Mouse (Mus musculus): ENCODE measurements around the gene Ispd.

Ispd gene

DNA sequence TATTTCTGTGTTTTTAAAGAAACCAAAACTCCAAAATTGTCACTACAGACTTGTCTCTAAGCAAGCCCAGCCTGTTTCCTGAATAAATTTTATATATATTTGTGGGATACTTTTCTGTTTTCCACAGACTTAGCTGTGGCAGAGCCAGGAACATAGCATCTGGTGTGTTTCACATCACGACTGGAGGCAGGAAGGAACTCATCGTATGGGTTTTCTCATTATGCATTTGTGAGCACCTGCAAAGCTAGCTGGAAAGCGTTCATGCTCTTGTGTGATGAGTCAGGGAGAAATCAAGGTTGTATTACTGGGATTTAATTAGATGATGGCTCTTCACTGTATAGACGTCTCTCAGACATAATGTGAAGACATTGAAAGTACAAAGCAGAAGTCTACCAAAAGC, 90.2 kb downstream of the Ispd start:
- DNase-seq = no peak

GRCm38 (mm10) chr12:36474171-36474570, 92.9 kb downstream of the Ispd start:
- DNase-seq = no peak

DNA sequence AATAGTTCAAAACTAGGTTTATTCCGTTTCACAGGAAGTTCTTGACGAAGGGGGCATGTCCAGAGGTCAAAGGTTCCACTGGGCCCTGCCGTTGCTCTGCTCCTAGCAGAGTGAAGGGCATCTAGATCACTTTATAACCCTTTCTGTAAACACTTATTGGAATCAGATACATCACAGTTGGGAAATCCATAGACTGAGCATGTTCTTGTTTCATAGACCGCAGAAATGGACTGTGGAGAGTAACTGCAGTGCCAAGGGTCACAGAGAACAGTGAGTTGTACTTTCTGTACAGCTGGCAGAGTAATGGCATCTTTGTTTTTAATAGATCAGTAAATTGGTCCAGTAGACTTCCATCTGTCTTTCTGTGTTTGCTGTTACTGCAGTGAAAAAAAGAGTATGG, 94.0 kb downstream of the Ispd start:
- no peak for DNase-seq

GRCm38 (mm10) chr12:36476476-36476875, 95.2 kb downstream of the Ispd start:
- DNase-seq = peak; percentile 39

GRCm38 (mm10) chr12:36477501-36477900, 96.3 kb downstream of the Ispd start:
- no peak for DNase-seq

GRCm38 (mm10) chr12:36477926-36478325, 96.7 kb downstream of the Ispd start:
- no peak for DNase-seq

- DNase-seq = no peak
Observed at GRCm38 (mm10) chr12:36481742-36482141, 100.5 kb downstream of the Ispd start.

DNA sequence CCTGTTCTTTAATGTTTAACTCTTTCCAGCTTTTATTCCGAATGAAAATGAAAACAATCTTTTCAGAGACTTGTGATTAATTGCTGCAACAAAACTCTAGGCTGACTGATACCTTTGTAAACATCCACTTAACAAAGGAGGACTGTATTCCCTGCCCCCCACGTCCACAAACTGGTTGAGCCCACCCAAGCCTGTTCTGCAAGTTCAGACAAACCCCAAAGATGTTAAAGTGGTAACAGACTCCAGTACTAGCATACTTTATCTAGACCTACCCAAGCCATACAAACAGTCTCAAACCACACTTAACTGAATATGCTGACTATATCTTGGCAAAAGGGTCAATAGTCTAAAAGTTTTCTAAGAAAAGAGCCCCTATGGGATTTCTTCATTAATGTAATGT, 102.1 kb downstream of the Ispd start:
- DNase-seq = peak; percentile 46

DNA sequence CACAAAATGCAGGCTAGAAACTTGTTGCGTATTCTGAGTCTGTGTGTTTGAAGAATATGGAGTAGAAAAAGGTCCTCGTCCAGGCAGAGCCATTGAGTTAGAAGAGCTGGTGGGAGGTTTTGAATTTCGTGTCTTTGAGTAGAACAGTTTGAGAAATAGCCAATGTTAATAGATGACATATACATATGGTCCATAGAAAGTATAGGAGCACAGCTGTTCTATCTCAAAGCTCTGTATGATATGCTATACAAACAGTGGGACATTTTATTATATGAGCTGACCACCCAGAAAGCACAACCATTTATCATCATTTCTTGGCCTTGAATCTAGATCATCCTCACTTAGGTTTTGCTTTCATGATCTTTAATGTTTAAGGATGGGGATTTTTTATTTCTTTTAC, 116.3 kb downstream of the Ispd start:
- no peak for DNase-seq

DNA sequence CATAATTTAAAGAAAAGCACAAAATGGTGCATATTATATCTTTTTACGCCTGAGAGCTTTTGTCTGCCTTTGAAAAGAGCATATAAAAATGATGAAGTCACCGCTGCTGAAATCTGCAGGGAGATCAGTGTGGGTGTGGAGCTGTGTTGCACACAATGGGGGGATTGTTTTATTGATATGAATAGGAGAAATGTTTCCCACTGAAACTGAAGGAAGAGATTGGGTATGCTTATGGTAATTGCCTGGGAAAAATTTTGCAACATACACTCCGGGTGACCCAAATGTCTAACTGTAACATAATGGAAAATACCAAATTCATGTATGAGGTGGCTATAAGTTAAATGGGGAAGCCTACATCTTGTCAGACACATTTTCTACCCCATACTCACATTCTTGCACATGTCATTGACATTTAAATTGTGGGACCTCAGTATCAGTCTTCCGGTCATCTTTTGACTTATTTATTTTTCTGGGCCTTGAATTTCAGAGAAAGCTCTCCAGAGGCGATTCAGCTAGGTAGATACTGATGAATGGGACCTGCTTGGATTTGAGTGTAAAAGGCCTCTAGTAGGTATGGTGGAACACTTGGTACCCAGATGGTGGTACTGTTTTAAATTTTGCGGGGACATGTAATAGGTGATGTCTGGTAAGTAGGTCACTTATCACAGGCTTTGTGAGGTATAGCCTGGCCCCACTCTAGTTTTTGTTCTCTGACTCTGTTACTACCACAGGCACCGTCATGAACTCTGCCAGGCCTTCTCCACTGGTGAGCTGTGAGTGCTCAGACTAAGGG, 126.1 kb downstream of the Ispd start:
- DNase-seq = no peak

DNA sequence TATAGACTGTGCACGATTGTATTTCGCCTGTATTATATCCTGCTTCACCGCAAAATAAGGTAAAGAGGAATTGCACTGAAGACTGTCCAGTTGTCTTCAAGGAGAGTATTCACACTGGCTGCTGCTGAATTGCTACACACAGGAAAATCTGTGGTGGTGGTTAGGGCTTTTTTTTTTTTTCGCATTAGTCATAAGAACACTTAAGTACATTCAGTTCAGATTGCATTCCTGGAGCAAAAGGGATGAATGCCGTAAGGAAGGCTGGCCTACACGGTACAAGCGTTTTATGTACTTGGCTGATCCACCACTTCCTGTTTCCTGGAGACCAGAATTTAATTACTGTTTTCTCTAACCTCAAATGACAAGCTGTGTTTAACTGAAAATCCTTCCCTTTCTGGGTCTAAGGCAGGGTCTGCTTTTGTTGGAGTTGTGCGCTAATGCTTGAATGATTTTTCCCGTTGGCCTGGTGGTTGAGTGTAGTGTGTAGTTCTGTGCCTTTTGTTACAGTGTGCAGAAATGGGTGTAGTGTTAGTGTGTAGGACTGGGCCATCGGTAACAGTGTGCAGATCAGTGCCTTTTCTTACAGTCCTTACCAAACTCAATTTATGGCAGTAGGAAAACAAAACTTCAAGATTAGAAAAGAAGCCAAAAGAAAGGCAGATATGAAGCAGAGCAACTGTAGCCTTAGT, 128.8 kb downstream of the Ispd start:
- DNase-seq = no peak

GRCm38 (mm10) chr12:36521774-36522173, 140.5 kb downstream of the Ispd start:
- DNase-seq = no peak

DNA sequence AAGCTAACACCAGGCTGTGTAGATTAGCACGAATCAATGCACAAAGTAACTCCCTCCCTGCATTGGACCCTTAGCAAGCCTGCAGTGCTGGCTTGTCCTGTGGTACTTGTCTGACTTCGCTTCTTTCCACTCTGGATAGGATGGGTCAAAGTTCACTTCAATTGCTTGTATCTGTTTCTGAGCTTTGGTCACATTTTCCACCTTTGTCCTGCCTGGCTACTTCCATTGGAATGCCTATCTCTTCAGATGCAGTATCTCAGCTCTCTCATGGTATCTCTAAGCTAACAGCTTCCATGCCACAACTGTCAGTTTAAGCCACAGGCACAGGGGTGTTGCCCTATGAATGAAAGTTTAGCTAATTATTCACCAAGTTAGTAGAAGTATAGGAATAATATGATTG, 142.3 kb downstream of the Ispd start:
- no peak for DNase-seq

GRCm38 (mm10) chr12:36530920-36531319, 149.7 kb downstream of the Ispd start:
- no peak for DNase-seq

DNA sequence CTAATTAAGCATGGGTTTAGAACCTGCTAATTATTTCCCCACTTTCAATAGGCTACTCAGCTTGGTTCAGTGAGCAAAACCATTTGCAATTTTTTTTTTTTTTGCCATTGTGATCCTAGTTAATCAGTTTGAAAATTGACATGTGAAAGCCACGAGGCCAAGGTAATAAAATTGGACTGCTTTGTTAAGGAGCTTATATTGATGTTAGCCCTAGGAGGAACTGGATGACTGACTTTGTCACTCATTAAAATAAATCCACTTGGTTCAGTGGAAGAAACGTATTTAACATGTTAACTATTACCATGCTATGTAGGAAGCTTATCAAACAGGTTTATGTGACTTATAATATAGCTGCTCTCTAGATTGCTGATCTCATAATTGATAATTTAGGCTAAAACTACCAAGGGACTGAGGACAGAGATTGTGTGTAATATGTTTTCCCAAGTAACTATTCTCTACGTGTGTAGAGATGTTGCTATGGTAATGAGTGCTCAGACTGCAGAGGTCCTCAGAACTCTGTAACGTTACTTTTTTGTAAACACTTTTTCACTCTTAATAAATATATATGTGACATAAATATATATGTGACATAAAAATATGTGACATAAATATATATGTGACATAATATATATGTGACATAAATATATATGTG, 150.3 kb downstream of the Ispd start:
- no peak for DNase-seq

GRCm38 (mm10) chr12:36532525-36532924, 151.3 kb downstream of the Ispd start:
- no peak for DNase-seq

GRCm38 (mm10) chr12:36533160-36533900, 152.1 kb downstream of the Ispd start:
- no peak for DNase-seq

GRCm38 (mm10) chr12:36534589-36534988, 153.3 kb downstream of the Ispd start:
- no peak for DNase-seq

DNA sequence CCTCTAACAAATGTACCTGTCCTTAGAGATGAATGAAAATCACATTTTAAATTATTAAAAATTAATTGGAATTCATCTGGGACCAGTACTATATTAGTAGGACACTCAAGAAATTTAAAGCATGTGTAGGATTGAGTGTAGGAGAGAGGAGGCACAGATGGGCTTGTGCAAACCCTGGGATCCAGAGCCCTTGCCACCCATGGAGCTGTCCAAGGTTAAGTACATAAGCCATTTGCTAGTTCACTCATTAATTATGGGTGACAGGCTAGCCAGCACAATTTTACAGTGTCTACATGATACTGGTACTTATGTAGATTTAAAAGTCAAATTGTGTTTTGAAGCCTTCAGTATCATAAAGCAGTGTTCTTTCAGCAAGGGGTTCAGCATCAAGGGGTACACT, 164.1 kb downstream of the Ispd start:
- DNase-seq = peak; percentile 39

DNA sequence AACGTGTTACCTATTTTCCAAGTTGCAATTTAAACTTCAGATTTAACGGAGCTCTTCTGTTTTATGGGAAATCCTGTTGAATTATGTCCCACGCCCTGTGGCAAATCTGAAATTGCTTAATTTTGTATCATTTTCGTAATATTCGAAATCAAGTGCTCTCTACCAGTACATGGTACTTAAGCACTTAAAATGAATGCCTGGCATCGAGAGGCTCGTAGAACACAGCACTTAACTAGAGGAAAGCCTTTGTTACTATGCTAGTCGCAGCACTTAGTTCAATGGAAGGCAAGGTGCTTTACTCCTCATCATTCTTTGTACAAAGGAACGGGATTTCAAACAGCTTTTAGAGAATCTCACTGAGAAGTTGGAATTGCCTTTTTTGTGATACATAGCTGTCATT, 168.2 kb downstream of the Ispd start:
- DNase-seq = no peak

DNA sequence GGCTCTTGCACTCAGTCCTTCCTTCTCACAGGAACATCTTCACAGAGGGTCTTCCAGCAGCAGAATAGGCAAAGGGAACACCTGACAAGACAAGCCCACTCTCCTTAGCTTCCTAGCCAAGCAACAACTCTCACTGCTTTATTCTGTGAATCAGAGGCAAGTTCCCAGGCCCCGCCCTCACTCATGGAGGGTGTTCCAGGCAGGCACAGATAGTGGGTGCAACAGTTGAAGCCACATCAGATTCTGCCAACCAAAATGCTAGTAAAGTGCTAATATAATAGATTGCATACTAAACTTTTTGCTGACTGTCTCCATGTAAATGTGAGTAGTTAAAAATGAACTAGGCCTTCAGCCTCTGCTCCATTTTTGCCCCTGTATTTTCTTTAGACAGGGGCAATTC, 173.4 kb downstream of the Ispd start:
- no peak for DNase-seq

DNA sequence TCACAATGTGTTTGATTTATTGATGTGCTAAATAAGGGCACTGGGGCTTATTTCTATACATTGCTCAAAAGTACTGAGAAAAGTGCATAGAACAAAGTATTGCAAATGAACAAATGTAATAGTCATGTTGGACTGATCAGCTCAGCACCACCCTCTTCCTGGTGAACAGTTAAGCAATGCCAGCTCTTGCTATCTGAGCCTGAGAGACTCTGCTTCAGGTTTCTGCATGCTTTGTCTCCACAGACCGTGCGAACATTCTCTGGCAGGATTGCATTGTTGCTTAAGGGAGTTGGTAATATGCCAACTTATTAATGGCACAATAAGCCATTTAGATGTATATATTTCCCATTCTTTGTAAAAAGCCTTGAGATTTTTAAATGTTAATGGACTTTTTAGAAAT, 182.9 kb downstream of the Ispd start:
- no peak for DNase-seq

DNA sequence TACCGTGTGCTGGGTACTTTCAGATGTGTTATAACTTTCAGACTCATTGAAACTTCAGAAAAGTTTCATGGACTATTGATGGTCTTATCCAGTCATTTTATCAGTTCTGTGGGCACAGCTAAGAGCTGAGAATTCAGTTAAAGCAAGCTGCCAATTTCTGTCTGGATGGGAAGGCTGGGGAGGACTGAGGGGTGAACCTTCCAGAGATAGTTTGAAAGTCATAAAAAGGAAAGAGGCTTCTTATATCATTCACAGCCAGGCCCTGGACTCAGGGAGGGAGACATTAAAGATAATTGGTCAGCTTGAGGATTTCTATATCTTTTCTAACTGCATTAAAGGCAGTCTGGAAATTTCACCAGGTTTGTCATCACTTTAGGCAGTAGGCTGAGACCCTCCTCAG, 185.7 kb downstream of the Ispd start:
- DNase-seq = no peak

All from embryo, embryonic 11 days (tissue).